Mouse (Mus musculus): ENCODE data around the gene Fam222a.

Fam222a gene

DNA sequence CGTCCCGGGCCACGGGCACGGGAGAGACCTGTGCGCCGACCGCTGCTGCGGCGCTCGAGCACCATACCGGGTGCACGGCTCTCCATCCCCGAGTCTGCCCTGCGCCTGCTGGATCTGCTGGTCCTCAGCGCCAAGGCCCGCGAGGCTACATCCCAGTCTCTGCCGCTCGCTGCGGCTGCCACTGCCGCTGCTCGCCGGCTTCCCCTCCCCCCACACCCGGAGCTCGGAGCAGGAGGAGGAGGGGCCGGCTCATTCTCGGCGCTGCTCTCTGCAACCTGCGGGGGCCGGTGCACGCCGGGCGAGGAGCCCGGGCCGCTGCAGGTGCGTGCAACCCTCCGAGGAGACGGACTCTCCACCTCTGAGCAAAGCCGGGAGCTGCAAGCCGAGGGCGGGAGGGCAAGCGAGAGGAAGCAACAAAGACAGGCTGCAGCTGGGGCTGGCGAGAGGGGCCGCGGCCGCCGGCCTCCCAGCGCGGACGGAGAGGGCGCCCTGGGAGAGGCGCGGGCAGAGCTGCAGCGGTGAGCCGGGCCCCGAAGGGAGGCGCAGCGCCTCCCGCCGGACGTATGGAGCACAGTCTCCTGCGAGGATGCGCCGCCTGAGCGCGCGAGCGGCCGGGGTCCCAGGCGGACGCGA is at the start of gene Fam222a:
Fam222a (plus strand) TSS at position 452 of the 633 bp plus-strand sequence.
- peak; percentile 29 to 46 for DNase-seq (ENCODE audit: low spot score in 2 of 2)

DNA sequence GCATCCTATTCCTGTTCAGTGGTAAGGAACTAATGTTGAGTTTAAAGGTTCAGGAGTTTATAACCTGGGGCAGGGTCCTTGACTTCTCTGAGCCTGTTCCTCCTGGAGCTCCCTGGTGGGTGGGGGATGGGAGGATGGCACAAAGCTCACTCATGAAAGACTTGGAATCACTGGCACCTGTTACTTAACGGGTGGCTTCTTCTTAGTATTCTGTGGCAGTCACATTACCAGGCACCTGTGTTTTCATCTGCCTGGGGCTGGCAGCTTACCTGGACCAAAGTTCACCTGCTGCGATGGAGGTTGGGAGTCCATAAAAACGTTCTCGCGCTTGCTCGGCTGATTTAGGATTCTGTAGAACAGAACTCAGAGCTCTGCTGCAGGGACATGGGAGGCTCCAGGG is 39.5 kb upstream of the Fam222a start:
- DNase-seq (ENCODE audit: low spot score in 2 of 2), result no peak

DNA sequence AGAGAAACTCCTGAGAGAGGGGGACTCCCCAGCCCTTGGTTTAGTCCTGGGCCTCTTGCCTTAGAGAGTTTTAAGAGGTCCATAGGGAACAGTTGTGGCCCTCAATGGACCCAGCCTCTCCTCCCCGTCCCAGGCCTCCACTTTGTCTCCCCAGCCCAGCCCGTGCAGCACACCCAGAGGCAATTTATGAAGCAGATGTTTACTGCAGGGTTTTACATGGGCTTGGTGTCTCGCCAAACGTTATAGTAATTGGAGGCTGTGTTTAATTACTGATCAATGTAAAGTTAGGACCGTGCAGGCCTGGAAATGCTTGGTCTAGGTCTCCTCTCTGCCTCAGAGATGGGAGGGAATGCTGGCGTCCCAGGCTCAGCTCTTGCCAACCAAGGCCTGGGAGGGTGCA is 37.5 kb upstream of the Fam222a start:
- no peak for DNase-seq (ENCODE audit: low spot score in 2 of 2)

DNA sequence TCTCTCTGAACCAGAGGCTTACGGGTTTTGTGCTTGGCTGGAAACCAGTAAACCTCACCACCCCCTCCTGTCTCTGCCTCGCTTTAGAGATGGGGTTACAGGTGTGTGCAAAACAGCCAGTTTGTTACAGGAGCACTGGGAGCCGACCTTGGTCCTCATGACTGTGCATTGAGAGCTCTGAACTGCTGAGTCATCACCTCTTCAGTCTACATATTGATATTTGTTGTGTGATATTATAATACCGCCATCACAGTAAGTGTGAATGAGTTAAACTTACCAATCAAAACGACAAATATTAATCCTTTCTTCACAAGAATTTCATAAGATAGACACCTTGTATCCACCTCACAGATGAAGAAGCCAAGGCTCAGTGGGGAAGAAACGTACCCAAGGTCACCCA is 35.8 kb upstream of the Fam222a start:
- no peak for DNase-seq (ENCODE audit: low spot score in 2 of 2)

DNA sequence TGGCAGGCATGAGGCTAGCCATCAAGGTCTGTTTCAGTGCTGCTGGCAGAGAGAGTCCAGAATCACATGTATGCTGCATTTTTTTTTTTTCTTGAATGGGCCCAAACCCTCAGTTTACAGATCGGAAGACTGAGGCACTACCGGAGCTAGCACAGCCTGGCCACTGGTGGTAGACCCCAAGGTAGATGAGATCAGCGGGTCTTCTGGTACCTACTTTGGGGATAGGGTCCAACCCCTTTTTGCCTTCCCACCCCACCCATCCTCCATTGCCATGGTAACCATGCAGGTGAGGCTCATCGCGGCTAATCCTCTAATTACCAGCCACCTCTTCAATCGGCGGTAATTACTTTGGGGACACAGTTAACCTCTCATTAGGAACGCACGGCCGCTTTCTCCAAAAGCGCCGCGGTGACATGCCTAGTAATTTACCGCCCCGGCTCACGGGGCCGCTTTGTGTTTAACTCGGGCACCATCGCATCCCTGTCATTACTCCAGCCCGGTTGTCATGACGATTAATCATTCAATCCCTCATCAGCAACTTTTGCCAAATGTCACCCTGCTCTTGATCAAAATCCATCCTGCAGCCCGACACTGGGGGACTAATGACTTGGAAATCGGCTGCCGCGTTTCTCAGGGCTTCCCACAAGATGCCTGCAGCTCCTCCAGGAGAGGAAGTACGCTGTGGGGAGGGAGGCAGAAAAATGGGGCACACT is 30.4 kb upstream of the Fam222a start:
- no peak for DNase-seq (ENCODE audit: low spot score in 2 of 2)

DNA sequence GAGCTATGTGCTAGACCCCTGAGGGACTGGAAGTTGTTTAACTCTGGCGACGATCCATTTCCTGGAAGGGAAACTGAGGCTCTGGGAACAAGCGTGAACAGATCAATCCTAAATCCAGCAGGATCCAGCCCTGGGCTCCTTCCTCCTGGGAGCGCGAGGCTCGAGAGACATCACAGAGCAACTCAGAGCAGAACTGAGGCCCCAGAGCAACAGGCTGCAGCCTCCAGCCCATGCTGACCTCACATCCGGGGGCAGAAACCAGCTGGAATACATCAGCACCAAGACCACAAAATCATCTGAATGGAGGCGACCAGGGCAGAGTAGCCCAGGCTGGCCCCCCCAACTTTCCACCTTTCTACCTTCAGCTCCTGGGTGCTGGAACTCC is 29.8 kb upstream of the Fam222a start:
- no peak for DNase-seq (ENCODE audit: low spot score in 2 of 2)

DNA sequence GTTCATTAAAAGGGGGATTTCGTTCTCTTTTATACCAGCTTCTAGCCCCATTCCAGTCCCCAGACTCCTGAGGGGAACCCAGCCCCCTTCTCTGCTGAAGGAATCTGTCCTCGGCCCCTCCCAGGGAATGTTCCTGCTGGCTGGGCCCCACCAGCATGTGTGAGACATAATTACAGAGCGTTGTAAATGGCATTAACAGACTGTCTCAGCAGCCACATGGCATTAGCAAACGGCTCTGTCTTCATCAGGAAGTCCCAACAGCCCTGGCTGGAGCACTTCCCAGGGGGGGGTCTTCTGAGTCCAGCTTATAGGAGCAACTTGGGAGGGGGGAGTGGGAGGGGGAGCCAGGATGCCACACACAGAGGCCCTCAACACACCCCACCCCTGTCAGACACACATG is 29.1 kb upstream of the Fam222a start:
- DNase-seq (ENCODE audit: low spot score in 2 of 2), result no peak

DNA sequence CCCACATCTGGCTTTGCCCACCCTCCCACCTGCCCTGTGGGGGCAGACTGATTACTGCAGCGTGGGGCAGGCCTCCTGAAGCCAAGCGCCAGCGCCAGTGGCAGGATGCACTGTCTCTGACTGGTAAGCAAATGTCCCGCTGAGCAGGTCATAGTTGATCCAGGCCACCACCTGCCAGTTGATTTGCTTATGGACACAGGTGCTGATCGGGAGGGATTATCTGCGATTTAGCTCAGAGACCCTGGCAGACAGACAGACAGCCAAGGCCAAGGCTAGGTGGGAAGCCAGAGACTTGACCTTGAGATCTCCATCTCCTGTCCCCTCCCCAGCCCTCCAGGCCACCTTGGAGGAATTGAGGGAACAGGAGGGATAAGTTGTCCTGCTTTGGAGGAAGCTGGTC is 28.1 kb upstream of the Fam222a start:
- DNase-seq (ENCODE audit: low spot score in 2 of 2), result no peak

DNA sequence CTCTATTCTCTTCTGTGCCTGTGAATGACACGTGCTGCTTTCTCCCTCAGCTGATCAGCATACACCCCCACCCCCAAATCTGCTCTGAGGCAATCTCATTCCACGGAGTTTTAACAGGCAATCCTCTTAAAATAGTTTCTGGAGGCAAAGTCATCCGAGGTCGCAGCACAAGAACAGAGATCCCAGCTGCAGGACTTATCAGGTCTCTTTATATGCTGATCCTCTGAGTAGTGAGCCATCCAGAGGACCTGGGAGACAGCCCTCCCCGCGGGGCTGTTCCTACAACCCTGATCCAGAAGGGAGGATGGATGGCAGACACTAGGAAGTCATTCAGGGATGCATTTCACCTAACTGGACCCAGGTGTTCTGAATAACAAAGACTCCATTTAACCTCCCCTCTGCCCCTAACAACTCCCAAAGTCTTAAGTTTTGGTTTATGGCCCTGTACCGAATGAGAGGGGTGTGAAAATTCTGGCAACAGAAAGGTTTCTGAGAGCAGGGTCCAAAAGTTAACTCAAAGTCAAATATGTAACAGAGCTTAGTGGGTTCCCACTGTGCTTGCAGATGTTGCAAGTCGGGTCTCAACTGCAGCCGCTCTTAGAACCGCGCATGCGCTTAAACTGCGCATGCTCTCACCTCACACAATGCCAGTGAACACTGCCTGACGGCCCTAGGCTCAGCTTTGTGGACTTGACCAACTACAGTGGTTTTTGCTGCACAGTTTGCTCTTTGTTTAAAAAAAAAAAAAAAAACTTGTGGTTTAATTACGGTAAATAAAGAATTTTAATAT is 26.0 kb upstream of the Fam222a start:
- no peak for DNase-seq (ENCODE audit: low spot score in 2 of 2)

DNA sequence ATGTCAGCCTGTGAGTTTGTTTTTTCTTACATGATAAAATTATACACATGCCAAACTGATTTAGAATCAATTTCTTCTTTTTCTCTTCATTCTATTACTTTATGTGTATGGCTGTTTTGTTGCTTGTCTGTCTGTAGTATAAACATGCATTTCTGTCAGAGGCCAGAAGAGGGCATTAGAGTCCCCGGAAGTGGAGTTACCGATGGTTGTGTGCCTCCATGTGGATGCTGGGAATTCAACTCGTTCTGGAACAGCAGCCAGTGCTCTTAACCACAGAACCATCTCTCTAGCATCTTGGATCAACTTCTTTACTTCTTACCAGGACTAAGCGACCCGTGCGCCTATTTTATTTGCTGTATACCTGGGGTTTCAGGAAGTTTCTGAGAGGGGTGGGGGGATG is 24.2 kb upstream of the Fam222a start:
- DNase-seq (ENCODE audit: low spot score in 2 of 2), result no peak

DNA sequence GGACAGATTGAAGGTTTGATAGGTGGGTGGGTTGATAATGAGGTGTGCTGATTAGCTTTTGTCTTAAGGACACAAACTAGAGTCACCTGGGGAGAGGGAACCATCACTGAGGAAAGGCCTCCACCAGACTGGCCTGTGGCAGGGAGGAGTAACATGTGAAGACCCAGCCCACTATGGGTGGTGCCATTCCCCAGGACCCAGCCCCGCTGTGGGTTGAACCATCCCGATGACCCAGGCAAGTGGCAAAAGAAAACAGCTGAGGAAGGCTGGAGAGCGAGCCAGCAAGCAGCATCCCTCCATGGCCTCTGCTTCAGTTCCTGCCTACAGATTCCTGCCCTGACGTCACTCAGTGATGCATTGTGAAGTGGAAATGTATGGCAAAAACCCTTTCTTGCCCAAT is 23.6 kb upstream of the Fam222a start:
- no peak for DNase-seq (ENCODE audit: low spot score in 2 of 2)

DNA sequence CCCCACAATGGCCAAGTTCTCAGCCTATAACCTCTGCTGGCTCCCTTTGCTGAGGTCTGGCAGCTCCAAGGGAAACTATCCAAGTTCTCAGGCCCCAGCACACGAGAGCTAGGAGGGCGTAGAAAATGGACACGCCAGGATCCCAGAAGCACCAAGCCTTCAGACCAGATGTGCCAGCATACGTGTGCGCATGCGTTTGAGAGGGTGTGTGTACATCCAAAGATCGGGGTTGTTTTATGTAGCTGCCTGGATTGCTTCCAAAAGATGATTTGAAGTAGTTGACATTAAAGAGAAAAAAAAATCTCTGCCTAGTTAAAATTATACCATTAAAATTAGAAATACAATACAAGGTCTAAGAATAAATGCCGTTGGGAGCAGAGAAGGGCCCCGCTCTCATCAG is 22.7 kb upstream of the Fam222a start:
- no peak for DNase-seq (ENCODE audit: low spot score in 2 of 2)

DNA sequence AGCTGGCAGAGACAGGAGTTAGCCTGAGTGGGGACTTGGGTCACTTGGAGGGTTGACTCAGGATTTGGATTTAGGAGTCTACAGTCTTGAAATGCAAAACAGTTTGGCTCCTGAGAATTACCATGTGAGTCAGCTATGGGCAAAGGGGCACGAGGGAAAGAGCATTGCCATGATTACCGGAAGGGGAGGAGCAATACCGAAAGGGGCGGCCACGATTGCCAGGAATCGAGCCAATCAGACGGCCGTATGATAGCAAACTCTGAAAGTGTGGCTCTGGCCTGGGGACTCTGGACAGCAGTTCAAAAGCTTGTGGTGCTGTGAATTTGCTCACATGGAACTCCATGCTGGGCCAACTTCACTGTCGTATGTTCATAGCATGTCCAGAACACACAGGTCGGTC is 18.8 kb upstream of the Fam222a start:
- no peak for DNase-seq (ENCODE audit: low spot score in 2 of 2)

DNA sequence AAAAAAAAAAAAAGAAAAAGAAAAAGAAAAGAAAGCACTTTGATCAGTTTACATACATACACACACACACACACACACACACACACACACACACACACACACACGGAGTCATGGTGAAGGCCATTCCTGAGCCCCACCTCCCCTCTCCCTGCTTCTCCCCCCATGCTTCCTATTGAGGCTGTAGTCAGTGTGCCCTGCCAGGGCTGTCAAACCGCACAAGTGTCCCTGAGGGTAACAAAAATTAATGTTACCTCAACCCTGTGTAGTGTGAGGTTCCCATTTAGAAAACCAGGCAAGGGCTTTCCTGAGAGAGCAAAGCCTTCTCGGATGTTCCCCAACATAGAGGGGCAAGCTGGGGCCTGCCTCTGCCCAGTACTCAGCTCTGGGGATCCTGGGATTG is 18.0 kb upstream of the Fam222a start:
- DNase-seq (ENCODE audit: low spot score in 2 of 2), result no peak

DNA sequence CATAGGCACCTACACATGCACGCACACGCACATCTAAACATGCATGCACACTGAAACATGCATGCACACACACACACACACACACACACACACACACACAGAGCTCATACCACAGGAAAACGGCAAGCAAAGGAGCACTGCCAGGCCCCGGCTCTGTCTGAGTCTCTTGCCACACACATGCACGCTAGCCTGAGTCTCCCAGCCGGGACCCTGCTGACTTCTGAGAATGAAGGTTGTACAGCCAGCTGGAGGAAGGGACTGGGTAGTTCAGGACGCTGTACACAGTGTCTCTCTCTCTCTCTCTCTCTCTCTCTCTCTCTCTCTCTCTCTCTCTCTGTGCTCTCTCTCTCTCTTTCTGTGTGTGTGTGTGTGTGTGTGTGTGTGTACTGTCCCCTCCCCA is 17.4 kb upstream of the Fam222a start:
- no peak for DNase-seq (ENCODE audit: low spot score in 2 of 2)

DNA sequence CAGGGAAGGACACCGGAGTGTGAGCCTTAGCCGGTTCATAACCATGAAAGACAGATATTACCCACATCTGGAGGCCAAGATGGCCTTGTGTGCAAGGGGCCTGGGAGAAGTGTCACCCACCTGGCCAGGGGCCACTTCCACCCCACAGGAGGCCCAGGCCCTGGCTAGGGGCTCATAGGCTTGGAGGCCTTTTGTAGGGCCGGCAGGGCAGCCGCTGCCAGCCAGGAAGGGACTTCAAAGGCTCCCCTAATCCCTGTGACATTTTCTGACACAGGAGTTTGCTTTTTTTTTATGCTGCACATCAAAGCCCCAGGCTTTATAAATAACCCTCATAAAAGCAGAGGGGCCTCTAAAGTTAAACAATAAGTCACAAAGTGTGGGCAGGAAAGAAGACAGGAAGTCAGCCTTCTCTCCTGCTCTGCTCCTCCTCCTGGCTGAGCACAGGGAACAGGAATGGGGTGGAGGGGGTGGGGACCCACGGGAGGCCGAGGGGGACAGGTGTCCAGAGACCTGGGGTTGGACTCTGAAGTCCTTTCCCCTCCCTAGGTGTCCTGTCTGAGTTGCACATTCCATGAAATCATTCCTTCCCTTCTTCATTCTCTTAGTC is 16.8 kb upstream of the Fam222a start:
- no peak for DNase-seq (ENCODE audit: low spot score in 2 of 2)

DNA sequence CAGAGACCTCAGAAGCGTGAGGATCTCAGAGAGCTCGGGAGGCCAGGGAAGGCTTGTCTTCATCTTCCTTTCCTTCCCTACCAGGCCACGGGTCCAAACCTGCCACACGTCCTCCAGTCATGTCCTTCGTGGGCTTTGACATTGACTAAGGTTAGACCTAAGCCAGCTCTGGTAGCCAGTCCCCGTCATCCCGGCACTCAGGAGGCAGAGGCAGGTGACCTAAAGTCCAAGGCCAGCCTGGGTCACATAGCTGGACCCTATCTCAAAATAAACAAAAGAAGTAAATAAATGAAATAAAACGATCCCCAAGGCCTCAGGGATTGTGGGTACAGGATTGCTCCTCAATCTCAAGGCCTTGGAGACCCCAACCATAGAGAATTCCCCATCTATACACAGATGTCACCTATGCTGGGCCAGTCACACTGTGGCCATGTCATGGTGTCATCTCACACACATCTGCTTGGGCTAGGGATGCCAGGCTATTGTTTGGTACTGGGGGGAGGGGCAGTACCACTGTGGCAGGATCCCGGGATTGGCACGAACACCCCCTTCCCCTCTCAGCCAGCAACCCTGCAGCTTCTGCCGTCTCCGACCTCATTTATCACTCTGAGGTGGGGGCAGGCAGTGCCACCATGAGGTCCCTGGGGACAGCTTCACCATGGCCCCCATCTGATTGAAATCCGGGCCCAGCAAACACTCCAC is 15.2 kb upstream of the Fam222a start:
- no peak for DNase-seq (ENCODE audit: low spot score in 2 of 2)

DNA sequence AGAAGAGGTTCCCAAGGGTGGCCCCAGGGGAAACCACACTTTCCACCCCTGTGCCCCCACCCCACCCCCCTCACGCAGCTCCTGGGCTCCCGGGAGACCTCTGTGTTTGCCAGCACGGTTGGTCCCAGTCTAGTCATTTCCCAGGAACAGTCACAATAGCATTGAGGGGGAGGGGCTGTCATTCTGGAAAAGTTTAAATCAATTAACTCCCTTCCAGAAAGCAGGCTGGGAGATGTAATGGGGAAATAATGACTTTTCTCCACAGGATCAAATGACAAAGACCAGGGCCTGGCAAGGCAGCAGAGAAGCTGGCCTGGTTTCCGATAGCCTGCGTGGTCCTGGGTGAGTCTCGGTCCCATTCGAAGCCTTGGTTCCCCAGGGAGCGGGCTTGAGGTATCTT is 14.1 kb upstream of the Fam222a start:
- no peak for DNase-seq (ENCODE audit: low spot score in 2 of 2)

DNA sequence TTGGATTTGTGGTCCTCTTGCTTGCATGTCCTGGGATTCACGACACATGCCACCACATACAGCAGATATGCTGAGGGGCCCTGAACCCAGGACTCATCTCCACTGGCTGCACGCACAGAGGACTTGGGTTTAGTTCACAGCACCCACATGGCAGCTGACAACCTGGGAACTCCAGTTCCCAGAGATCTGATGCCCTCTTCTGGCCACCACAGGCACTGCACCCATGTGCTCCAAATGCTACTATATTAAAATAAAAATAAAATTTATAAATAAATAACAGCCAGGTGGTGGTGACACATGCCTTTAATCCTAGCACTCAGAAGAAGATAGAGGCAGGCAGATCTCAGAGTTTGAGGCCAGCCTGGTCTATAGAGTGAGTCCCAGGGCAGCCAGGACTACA is 12.4 kb upstream of the Fam222a start:
- no peak for DNase-seq (ENCODE audit: low spot score in 2 of 2)

DNA sequence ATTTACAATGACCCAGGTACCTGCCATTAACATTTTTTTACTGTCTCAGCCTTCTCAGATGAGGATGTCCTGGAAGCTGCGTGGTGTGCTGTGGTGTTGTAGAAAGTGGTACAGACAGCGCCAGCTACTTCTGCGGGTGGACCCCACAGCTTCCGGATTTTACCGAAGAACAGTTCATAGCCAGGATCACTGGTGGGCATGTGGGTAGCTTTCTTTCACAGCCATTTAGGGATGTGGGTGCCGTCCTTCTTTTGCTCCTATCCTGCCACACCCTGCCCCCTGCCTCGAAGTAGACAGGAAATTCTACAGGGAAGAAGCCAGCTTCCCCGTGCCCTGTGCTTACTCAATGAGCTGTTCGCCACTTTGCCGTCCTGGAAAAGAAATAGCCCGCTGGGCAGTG is 11.7 kb upstream of the Fam222a start:
- DNase-seq (ENCODE audit: low spot score in 2 of 2), result no peak

DNA sequence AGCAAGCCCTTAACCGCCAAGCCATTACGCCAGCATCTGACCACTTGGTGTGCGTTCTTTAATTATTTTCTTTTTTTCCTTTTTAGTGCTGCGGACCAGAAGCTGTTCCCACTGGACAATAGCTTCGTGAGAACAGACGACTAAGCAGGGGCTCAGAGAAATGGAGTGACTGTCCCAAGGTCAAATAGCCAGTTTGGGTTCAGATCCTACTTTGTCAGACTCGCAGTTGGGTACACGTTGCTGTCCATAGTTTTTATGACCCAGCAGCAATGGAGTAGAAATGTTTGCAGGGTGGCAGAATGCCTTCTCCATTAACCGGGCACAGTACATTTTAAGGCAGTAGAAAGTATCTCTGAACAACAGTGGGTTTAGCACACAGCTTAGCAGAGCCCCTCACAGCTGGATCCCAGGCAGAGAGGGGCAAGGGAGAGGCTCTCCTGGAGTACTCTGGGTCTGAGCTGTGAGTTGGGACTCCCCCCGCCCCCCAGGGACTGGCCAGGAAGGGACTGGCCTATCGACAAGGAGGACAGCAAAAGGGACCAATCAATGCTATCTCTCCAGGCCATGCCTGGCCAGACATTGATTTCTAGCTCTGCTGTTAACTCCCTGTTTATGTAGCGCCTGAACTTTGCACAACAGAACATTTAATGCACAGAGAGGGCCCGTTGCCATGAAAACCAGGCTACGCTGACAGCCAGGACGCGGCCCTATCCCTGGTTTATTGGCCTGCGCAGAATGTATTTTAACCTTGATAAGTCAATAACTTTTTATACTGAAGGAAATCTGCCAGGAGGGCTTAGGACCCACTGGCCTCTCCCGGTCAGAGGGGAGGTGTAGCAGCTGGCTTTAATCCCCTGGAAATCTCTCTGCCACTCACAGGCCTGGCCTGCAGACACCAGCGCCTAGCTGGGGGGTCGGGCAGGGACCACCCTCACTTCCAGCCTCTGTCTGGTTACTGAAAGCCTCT is 9.8 kb upstream of the Fam222a start:
- no peak for DNase-seq (ENCODE audit: low spot score in 2 of 2)

All from spleen, postnatal 14 days (tissue).